Mouse (Mus musculus): ENCODE measurements around the gene Mtor.

Mtor gene

DNA sequence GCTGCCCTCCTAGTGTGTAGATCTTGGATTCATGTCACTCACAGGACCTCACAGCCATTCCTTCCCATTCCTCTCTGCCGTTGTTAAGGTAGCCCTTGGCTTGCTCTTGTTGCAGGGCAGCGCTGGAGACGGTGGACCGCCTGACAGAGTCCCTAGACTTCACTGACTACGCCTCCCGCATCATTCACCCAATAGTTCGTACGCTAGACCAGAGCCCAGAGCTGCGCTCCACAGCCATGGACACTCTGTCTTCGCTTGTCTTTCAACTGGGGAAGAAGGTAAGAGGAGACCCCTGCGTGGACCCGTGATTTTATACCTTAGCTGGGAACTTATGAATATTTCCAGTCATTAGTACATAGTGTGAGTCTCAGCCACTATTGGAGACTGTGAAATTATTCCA is 36.1 kb downstream of the Mtor start:
- DNase-seq (ENCODE audit: low read depth, low spot score), result no peak

DNA sequence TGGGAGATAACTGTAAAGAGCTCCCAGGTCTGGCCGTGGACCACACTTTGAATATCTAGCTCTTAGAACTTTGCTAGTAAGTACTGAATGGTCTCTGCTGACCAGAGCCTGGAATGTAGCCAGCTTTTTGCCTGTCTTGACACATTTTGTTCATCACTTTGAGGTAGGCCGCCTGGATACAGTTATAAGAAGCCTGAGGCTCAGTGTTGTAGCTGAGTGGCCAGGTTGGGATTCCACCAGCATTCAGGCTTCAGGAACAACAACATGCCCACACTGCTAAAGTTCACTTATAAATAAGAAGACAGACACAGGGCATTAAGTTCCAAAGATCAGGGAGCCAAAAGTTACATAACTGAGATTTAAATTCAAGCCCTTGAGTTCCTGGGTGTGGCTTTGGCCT is 39.4 kb downstream of the Mtor start:
- no peak for DNase-seq (ENCODE audit: low read depth, low spot score)

DNA sequence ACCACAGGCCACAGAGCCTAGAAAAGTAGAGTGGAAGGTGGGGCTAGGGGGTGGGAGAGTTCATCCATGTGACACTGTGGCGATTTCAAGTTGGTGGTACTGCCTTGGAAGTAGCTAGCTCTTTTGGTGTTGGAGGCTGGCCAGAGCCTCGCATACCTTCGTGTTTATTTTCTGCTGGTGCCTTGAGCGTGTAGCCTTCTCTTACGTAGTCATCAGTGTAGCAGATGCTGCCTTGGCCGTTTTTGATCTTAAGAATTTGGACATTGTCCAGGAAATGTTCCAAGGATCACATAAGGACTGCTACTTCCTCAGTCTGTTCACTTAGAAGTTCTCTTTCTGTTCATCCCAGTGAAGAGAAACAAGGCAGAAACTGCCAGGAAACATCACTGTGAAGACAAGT is 42.1 kb downstream of the Mtor start:
- DNase-seq (ENCODE audit: low read depth, low spot score), result no peak

DNA sequence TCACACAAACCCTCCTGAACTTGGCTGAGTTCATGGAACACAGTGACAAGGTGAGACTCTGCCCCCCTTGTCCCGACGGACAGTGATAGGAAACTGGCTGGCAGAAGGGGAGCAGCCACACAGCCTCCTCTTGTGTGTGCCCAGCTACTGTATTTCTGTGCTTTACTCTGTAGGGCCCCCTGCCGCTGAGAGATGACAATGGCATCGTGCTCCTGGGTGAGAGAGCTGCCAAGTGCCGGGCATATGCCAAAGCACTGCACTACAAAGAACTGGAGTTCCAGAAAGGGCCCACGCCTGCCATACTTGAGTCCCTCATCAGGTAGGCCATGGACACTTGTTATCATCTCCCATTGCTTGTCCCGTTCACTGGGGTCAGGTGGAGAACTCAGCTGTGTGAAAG is 43.0 kb downstream of the Mtor start:
- no peak for DNase-seq (ENCODE audit: low read depth, low spot score)

DNA sequence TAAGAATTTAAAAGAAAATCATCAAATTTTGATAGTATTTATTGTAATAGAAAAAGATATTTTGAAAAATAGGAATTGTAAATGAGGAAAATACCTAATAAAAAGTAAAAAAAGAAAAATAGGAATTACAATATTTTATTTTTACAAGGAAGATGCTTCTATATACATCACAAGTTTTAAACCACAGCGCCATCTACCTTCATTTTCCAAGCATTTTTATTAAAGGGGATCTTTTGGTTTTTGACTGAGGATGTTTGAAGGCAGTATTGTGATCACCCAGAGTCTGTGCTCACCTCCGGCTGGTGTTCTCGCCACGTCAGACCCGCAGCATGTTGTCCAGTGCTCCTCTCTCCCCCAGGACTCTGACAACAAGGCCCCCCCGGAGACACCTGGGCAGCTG is 46.7 kb downstream of the Mtor start:
- no peak for DNase-seq (ENCODE audit: low read depth, low spot score)

DNA sequence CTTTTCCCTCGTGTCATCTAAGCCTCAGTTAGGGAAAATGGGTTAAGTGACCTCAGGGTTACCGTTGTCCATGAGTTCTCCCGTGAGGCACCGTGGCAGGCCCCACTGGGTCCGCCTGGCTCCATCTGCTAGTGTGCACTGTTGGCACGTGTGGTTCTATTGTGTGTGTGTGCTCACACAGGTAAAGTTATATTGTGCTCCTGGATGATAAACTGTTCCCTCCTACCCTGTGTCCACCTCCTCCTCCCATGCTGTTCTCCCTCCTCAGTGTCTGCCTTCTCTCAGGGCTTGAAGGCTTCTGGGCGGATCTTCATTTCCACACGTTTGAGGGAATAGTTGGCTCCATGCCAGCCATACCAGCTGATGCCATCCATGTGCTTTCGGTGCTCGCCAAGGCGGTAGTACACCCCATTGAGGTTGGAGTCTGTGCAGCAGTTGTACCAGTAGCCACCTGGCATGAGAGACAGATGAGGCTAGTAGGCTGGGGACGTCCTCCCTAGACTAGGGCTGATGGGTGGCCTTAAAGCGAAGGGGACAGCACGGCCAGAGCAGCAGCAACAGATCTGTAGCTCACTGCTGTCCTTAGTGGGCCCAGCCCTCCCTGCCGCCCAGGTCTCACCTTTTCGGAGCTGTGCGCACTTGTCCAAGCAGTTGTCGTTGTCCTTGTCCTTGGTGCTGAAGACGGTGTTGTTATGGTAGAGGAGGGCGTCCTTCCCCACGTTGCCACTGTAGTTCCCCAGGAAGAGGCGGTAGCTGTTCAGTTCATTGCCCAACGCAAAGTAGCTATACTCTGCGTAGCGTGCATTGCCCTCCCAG is 47.7 kb downstream of the Mtor start:
- no peak for DNase-seq (ENCODE audit: low read depth, low spot score)

DNA sequence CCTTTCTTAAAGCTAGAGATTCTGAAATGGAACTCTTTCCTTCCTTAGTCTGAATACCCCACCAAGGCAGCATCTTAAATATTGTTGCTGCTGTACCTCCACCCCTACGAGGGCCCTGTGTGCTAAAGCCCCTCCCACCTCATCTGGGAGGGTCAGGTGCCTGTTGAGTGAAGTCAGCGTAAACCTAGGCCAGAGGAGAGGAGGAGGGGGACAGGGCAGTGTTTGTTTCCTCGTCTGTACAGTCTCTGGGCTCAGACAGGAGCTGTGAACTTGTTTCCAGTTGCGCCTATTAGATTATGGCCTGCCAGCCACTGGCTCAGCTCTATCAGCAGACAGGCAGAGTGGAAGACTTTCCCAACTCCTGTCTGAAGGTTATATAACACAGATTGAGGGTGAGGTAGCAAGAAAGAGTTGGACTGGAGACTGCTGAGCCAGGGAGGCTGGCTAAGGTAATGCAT is 52.0 kb downstream of the Mtor start, which contains the start of gene Angptl7:
Gene Angptl7, minus strand, starts transcription at position 51 of the 458 bp plus-strand sequence.
- no peak for DNase-seq (ENCODE audit: low read depth, low spot score)

DNA sequence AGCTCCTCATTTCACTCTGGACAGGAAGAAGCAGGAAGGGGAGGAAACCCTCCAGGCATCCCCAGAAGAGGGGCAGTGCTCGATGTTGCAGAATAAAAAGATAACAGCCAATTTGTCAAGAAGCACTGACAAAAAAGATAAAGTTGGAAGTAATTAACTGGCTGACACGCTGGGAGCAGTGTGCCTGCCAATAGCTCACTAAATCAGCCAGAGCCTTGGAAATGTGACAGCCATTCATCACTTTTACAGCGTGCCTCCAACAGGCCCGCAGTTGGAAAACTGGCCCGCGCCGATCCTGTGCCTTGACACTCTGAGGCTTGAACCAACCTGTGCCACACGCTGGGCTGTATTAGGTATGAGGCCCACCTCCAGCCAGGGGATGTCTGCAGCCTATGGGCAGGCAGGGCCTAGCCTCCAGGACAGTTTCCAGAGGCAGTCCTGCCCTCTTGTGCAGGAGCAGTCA is 56.1 kb downstream of the Mtor start:
- no peak for DNase-seq (ENCODE audit: low read depth, low spot score)

DNA sequence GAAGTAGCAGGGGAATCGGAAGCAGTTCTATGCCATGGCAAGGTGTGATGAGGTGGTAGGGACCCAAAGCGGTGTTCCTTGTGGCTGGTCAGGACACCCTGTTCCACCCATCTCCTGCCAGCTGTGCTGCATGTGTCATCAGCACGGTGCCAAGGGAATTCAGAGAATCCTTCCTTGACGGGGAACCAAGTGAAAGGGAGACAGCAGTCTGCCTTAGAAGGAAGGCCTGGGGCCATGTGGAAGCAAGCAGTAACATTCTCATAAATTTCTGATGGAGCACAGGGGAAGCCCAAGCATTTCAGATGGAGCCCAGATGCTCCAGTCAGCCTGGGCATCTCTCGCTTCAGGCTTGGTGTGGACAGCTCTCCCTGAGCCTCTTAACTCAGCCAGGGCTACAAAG is 59.2 kb downstream of the Mtor start:
- DNase-seq (ENCODE audit: low read depth, low spot score), result no peak

DNA sequence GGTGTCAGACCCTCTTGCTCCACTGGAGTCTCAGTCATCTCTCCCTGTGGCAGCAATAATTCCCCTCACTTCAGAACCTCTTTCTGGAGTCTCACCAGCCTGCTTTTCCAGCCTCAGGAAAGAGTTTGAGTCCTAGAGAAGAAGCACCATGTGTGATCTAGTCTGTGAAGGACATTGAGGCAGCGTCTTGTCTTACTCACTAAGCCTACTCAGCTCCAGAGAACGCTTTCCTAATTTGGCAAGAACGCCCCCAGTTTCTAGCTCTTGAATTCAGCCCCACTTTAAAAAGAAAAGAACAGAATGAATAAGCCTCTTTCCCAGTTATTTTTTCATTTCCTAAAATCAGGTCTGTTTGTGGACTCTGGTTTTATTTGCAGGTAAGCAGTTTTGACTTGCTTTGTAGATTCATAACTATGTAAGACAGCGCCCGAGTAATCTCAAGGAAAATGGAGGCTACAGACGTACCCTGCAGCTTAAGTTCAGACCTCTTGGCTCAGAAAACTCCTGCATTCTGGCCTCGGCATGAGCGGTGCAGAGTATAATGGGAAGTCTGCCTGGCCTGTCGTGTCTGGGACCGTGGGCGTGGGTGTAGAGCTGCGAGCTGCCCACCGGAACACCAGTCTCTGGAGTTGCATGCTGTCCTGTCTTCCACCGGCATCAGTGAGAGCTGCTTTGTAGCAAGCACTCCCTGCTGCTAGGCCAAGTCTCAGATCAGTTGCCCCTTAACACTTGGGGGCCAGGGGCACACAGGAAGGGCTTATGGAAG is 59.9 kb downstream of the Mtor start:
- no peak for DNase-seq (ENCODE audit: low read depth, low spot score)

DNA sequence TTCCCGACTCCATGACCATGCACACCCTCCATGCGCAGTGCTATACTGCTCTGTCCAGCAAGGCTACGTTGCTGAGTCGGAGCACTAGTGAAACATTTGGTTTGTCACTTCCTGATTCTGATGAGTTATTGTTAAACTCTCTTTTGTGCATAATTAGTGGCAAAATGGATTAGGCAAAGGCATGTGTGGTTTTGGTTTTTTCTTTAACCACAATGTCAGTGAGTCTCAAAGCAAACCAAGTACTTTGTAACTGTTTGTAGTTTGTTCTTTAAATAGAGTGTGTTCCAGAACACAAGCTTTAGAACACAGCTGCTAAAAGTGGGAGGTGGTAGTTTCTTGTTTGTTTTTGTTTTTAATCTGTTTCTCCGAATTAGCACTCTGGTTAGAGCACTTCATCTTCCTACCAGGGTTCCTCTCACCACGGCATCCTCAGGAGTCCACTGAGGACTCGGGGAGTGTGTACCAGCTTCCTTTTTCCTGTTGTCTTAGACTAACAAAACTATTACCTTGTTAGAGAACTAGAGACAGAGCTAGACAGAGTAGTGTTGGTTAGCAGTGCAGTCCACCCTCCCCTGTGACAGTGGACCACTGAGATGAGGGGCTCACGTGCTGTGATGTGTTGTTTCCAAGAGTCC is 61.2 kb downstream of the Mtor start:
- peak; percentile 68 for DNase-seq (ENCODE audit: low read depth, low spot score)

DNA sequence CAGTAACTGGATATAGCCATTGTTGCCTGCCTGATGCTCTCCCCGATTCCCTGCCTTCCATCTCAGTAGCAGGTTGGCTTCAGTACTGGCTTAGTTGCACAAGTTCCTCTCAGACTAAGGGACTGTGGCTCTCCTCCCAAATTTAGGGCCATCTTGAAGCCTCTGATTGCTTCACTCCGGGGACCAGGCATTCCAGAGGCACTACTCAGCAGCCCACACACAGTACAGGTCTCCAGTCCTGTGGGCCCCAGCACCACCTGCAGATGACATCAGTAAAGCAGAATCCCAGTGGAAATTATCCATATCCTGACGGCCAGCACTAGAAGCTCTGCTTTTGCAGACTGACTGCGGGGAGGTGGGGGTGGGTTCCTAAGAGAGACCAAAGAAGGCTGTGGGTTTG is 62.3 kb downstream of the Mtor start:
- DNase-seq (ENCODE audit: low read depth, low spot score), result no peak

DNA sequence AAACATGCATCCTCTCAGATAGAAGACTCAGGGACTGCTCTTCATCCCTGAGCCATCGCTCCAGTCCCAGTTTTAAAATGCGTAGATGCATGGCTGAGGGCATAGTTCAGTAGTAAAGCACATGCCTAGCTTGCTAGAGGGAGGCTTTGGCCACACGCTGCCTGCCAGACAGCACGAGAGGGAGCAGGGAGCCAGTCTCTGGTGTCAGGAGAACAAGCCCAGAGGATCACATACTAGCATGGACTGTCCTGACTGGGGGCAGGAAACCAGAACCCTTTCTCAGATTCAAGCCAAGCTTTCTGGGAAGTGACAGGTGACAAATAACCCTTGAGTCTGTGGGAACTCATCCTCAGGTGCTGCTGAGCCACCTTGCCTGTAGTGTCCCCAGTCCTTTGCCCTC is 62.9 kb downstream of the Mtor start:
- no peak for DNase-seq (ENCODE audit: low read depth, low spot score)

DNA sequence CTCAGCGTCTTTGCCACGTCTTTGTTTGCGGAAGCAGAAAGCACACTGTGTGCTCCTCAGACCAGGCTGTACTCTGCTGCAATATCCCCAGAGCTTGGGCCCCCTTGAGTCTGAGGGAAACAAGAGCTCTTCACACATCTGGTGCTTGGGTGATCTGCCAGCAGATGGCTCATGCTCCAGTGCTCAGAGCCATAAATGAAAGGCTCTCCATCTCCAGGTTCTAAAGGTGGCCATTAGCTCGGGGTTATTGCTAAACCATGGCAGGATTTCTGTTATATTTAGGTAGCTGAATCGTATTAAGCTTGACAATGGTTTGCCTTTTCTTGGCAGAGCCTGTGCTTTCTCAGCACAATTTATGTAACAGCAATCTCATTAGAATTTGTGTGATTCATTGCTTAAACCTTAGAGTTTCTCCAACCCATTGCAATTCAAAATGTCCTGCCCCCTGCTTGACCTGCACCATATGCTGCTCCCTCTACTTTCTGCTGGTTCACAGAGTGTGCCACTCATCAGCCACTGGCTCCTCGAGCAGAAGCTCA is 64.7 kb downstream of the Mtor start:
- no peak for DNase-seq (ENCODE audit: low read depth, low spot score)

DNA sequence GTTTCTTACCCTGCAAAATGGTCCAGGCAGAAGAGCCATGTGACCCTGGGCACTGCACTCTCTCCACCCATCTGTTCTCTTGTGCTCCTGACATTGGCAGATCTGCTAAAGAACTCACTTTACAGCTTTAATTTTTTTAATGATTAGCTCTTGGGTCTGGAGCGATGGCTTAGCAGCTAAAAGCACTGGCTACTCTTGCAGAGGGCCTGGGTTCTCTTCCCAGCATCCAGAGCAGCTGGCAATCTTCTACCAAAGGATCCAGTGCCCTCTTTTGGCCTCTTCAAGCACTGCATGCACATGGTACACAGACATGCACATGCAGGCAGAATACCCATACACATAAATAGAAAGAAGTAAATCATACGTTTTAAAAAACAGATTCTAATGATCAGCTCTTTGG is 66.9 kb downstream of the Mtor start:
- no peak for DNase-seq (ENCODE audit: low read depth, low spot score)

DNA sequence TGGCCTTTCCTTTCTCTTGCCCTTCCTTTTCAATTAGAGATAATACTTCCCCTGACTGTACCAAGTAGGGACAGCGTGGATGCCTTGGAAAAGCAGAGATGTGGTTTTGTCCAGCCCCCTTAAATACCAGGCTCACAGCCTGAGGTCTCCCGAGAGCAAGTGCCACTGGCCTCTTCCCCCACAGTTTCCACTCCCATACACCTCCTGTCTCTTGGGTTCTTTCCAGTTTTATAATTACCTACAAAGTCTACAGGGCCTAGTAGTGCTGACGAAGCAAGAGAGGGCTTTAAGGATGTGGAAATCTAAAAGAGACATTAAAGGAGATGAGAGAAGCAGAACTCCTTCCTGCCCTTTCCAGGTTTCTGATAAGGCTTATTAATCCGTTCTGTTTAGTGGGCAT is 69.4 kb downstream of the Mtor start:
- no peak for DNase-seq (ENCODE audit: low read depth, low spot score)

DNA sequence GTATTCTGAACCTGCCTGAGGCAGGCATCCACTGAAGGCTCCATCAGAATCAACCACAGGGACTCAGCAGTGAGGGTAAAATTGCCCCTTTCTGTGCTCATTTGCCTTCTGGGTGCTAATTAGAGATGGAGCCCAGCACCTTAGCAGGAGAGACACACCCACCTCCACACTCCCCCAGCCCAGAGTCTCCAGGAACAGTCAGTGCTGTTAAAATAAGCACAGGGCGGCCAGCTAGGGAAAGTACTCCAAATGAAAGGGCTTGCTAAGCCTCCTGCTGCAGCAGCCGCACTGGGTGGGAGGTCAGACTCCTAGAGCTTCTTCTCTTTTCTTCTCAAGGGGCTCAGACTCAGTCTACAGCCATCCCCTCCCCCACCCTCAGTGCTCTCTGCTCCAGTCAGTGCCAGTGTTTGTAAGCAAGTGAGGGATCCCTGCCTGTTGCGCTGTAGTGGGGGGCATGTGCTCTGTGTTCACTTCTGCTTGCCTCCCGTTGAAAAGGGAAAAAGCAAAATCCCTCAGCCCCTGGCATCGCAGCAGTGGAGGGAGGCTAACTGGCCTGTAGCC is 69.9 kb downstream of the Mtor start:
- no peak for DNase-seq (ENCODE audit: low read depth, low spot score)

DNA sequence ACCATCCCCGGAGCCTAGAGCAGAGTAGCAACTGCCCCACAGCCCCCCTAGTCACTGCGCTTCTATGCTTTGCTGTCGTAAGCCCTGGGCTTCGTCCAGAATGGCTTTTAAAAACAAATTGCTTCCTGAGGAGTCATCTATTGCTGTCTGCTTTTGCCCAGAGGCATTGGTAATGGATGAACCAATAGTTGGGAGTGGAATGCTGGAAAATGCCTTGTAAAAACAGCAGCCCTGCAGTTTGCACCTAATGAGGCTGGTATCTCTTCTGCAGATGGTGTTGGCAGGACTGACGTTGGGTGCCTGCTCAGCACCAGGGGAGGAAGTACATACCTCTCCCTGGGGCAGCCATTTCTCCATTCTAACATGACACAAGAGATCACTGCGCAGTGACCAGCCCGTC is 75.1 kb downstream of the Mtor start:
- DNase-seq (ENCODE audit: low read depth, low spot score), result no peak

DNA sequence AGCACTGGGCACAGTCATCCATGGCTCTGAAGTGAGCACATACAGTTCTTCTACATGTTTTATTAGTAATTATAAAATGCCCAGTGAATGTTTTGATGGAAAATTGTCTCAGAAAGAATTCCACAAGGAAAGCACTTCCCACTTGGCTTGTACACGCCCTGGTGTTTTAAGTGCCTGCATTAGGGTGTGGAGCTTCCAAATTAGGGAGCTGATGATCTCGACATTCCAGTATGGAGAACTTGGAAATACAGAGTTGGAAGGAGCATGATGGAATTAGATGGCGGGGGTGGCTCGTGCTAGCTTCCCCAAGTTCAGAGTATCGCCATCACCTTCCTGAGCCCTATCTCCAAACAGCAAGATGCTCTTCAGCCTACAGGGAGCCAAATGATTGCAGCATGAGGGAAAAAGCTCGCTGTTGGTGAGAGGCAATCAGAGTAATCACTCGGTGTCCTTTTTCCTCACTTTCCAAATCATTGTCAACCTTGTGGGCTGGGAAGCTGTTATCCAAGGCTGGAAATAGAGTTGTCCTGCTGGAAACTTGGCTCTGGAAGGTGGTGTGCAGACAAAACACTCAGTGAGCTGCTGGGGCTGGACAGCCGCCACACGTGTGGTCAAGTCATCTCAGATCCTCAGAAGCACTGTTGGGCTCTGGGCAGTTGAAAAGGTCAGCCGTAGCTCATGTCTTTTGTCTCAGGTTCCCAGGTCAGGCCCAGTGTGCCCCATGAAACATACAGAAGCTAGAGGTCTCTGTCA is 78.9 kb downstream of the Mtor start:
- no peak for DNase-seq (ENCODE audit: low read depth, low spot score)

DNA sequence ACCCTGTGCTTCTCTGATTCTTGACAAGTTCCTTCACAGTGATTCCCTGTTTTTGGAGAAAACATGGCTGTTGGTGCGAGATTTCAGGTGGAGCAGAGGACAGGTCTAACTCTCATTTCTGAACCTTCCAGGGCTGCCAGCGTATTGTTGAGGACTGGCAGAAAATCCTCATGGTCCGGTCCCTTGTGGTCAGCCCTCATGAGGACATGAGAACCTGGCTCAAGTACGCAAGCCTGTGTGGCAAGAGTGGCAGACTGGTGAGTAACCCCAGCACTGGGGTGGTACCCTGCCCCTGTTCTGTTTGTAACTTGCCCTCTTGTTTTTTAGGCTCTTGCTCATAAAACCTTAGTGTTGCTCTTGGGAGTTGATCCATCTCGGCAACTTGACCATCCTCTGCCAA is 81.9 kb downstream of the Mtor start:
- no peak for DNase-seq (ENCODE audit: low read depth, low spot score)

DNA sequence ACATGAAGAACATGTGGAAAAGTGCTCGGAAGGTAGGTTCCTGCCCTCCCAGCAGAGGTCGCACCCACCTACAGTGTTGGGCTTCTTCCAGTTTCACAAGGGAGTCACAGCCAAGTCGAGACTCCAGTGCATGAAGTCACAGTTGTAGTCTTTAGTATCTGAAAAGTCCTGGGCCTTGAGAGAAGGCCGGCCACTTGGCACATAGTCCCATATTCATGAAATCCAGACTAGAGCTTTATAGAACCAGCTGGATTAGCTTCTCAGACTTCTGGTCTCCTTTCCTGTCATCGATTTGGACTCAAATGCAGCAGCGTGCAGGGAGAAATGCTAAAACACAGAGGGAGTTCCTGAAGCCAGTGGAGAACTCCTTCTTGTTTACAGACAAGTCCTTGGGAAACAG is 82.4 kb downstream of the Mtor start:
- no peak for DNase-seq (ENCODE audit: low read depth, low spot score)

Measured in CD4-positive helper T cell, adult 2 months (primary cell).